Mouse (Mus musculus) heart, embryonic 11.5 days (tissue): ENCODE results near the gene Tmem169. TPM values are rescaled to one million over a fixed set of nuclear protein-coding genes. Genes with fewer than 3 reads are reported as not detected.

Source experiments
- ATAC-seq: fragments of 200-750 bp; cut with Nextera tagmentation; replicated peaks from 2 replicates; pipeline ENCODE4 v1.8.0; 2017; ENCODE audit warnings: moderate library complexity; ENCODE audit not compliant: insufficient number of reproducible peaks, low FRiP score, low TSS enrichment
- H3K27ac ChIP-seq: fragments of 300-500 bp; sonication (generic); 2 replicates; pipeline ENCODE4 v1.5.1; 2014; ENCODE audit warnings: mild to moderate bottlenecking, low read depth, low read length
- H3K27me3 ChIP-seq: fragments of 300-500 bp; sonication (generic); 2 replicates; pipeline ENCODE4 v1.6.1; 2014; ENCODE audit warnings: mild to moderate bottlenecking, low read length, mixed read lengths; ENCODE audit not compliant: control insufficient read depth, insufficient read depth
- H3K36me3 ChIP-seq: fragments of 300-500 bp; sonication (generic); 2 replicates; pipeline ENCODE4 v1.6.1; 2014; ENCODE audit warnings: mild to moderate bottlenecking, low read length, moderate library complexity, mixed read lengths; ENCODE audit not compliant: control insufficient read depth, insufficient read depth
- H3K4me1 ChIP-seq: fragments of 300-500 bp; sonication (generic); 2 replicates; pipeline ENCODE4 v1.6.1; 2014; ENCODE audit warnings: low read length; ENCODE audit not compliant: control insufficient read depth, insufficient read depth
- H3K4me2 ChIP-seq: fragments of 300-500 bp; sonication (generic); 2 replicates; pipeline ENCODE4 v1.6.1; 2014; ENCODE audit warnings: mild to moderate bottlenecking, moderate library complexity
- H3K4me3 ChIP-seq: fragments of 300-500 bp; sonication (generic); 2 replicates; pipeline ENCODE4 v1.5.1; 2014; ENCODE audit warnings: low read depth, low read length
- H3K9ac ChIP-seq: fragments of 300-500 bp; sonication (generic); 2 replicates; pipeline ENCODE4 v1.6.1; 2014; ENCODE audit warnings: mild to moderate bottlenecking, low read depth, low read length, moderate library complexity
- H3K9me3 ChIP-seq: fragments of 300-500 bp; sonication (generic); replicated peaks from 2 replicates; pipeline ENCODE4 v1.6.1; 2016; ENCODE audit warnings: low read length; ENCODE audit not compliant: control insufficient read depth
- WGBS: fragments of 180-500 bp; shearing (Covaris S2); extraction: QIAGEN DNeasy Blood & Tissue Kit; methylation state at CpG from one replicate; pipeline ENCODE4 v1.1.7; 2014; ENCODE audit not compliant: insufficient replicate concordance; 5-methylcytosine and 5-hydroxymethylcytosine counted together
- polyA plus RNA-seq: library from polyadenylated mRNA; unstranded; fragments of >200 nt; fragmentation: Nextera tagmentation; extraction: Ambion mirVana; gene quantifications from 2 replicates; pipeline ENCODE4 v1.2.1, GENCODE M21; 2014

Gene Tmem169
- polyA plus RNA-seq, 1 experiment from 2014 or later = 0.74 TPM

DNA sequence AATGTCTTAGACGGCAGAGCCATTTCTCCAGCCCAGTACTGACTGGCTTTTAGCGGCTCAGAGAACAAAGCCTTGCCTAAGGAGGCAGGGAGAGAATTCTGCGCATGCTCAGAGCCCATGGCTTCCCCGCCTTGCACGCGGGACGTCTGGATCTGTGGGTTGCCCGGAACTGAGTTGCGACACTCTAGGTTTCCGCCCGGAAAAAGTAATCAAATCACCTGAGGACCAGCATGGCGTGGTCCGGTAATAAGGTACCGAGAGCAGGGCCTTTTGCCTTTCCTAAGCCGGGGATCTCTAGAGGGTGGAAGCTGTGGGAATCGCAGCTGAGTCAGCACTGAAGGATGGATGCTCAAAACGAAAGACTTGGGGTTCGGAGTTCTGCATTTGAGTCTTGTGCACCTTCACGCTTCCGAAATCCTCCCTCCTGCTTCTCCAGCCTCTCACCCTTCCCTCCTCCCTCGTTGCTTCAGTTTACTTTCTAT, 23.2 kb downstream of the Tmem169 start, which contains the start of gene Xrcc5:
Gene Xrcc5, plus strand, starts transcription at position 105 of the 482 bp plus-strand sequence.
- peak; percentile 93 for ATAC-seq
- no peaks in the 10 kb centered on the region for H3K9me3 ChIP-seq

GRCm38 (mm10) chr1:72308919-72309318, 24.8 kb downstream of the Tmem169 start:
- H3K4me2 ChIP-seq = no peak overlapping the region

More for the DNA sequence above, 23.2 kb downstream of the Tmem169 start, which contains the start of gene Xrcc5:
- peak within 1 kb of the TSS; percentile 89 for H3K27ac ChIP-seq
- H3K4me3 ChIP-seq = peak within 1 kb of the TSS; percentile 60
- 0 out of 2 replicates have a peak, but pooled peaks cover 3% of the 10 kb centered on the region for H3K4me1 ChIP-seq
- H3K36me3 ChIP-seq = no peaks in the 10 kb centered on the region
- WGBS = 1% methylated on average over 21 of the region's 21 CpGs
- peak within 1 kb of the TSS; percentile 87 for H3K9ac ChIP-seq
- H3K4me2 ChIP-seq = peak within 1 kb of the TSS; percentile 70
- 0 out of 2 replicates have a peak, but pooled peaks cover 2% of the 10 kb centered on the region for H3K27me3 ChIP-seq

GRCm38 (mm10) chr1:72309744-72310424, 25.7 kb downstream of the Tmem169 start:
- 78% methylated on average over 6 of the region's 6 CpGs for WGBS
- Histone ChIP-seq H3K9me3 (no peaks in the 10 kb centered on the region), H3K27ac (no peak overlapping the region), H3K9ac (no peak overlapping the region), H3K27me3 (peaks cover 2% of the 10 kb centered on the region; the same call in 1 of the 2 replicates), H3K4me3 (no peak overlapping the region), H3K36me3 (no peaks in the 10 kb centered on the region), H3K4me2 (no peak overlapping the region), H3K4me1 (0 out of 2 replicates have a peak, but pooled peaks cover 3% of the 10 kb centered on the region)
- no peak for ATAC-seq

More at GRCm38 (mm10) chr1:72308919-72309318, 24.8 kb downstream of the Tmem169 start:
- no peak for ATAC-seq
- Histone ChIP-seq H3K4me3 (no peak overlapping the region), H3K9me3 (no peaks in the 10 kb centered on the region), H3K4me1 (0 out of 2 replicates have a peak, but pooled peaks cover 3% of the 10 kb centered on the region), H3K27me3 (0 out of 2 replicates have a peak, but pooled peaks cover 2% of the 10 kb centered on the region), H3K27ac (no peak overlapping the region), H3K9ac (no peak overlapping the region), H3K36me3 (no peaks in the 10 kb centered on the region)
- 61% methylated on average over 4 of the region's 4 CpGs for WGBS

- no peak overlapping the region for H3K4me3 ChIP-seq
These were observed 28.7 kb downstream of the Tmem169 start for GRCm38 (mm10) chr1:72312701-72313398.

GRCm38 (mm10) chr1:72313399-72314039, 29.4 kb downstream of the Tmem169 start:
- H3K4me3 ChIP-seq = no peak overlapping the region
- no peak overlapping the region for H3K9ac ChIP-seq
- no peak overlapping the region for H3K4me2 ChIP-seq
- no peak for ATAC-seq
- no peaks in the 10 kb centered on the region for H3K4me1 ChIP-seq
- WGBS = 63% methylated on average over 5 of the region's 5 CpGs
- no peaks in the 10 kb centered on the region for H3K36me3 ChIP-seq
- no peaks in the 10 kb centered on the region for H3K9me3 ChIP-seq
- H3K27me3 ChIP-seq = peaks cover 10% of the 10 kb centered on the region; the same call in 1 of the 2 replicates
- H3K27ac ChIP-seq = no peak overlapping the region

More at GRCm38 (mm10) chr1:72312701-72313398, 28.7 kb downstream of the Tmem169 start:
- Histone ChIP-seq H3K27ac (no peak overlapping the region), H3K4me1 (no peaks in the 10 kb centered on the region), H3K36me3 (no peaks in the 10 kb centered on the region), H3K9me3 (no peaks in the 10 kb centered on the region), H3K4me2 (no peak overlapping the region), H3K27me3 (peaks cover 6% of the 10 kb centered on the region; the same call in 1 of the 2 replicates), H3K9ac (no peak overlapping the region)
- ATAC-seq = no peak
- 83% methylated on average over 9 of the region's 9 CpGs for WGBS

DNA sequence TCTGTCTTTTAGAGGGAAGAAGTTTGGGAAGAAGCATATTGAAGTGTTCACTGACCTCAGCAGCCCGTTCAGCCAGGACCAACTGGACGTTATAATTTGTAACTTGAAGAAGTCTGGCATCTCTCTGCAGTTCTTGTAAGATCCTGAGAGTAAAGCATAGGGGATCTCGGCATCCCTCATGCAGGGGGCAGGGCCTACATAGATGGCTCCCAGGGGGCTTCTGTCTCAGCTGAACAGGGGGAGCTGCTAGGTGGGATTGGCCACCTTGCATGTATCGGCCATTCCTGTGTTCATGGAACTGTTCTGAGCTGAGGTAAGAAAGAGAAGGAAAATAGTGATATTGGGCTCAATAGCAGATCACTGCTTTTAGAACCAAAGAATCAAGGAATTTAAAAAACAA, 31.3 kb downstream of the Tmem169 start:
- 0 out of 2 replicates have a peak, but pooled peaks cover 2% of the 10 kb centered on the region for H3K36me3 ChIP-seq

GRCm38 (mm10) chr1:72316409-72316808, 32.2 kb downstream of the Tmem169 start:
- H3K9ac ChIP-seq = no peak overlapping the region
- H3K4me3 ChIP-seq = no peak overlapping the region
- H3K27ac ChIP-seq = no peak overlapping the region
- no peak overlapping the region for H3K4me2 ChIP-seq
- no peaks in the 10 kb centered on the region for H3K9me3 ChIP-seq
- peaks cover 9% of the 10 kb centered on the region for H3K36me3 ChIP-seq
- H3K27me3 ChIP-seq = peaks cover 10% of the 10 kb centered on the region
- 54% methylated on average over 8 of the region's 8 CpGs for WGBS
- H3K4me1 ChIP-seq = no peaks in the 10 kb centered on the region
- no peak for ATAC-seq

More for the DNA sequence above, 31.3 kb downstream of the Tmem169 start:
- Histone ChIP-seq H3K9me3 (no peaks in the 10 kb centered on the region), H3K4me2 (no peak overlapping the region), H3K27ac (no peak overlapping the region), H3K4me1 (no peaks in the 10 kb centered on the region), H3K27me3 (peaks cover 10% of the 10 kb centered on the region), H3K4me3 (no peak overlapping the region), H3K9ac (no peak overlapping the region)
- WGBS = 89% methylated on average over 4 of the region's 4 CpGs
- no peak for ATAC-seq

DNA sequence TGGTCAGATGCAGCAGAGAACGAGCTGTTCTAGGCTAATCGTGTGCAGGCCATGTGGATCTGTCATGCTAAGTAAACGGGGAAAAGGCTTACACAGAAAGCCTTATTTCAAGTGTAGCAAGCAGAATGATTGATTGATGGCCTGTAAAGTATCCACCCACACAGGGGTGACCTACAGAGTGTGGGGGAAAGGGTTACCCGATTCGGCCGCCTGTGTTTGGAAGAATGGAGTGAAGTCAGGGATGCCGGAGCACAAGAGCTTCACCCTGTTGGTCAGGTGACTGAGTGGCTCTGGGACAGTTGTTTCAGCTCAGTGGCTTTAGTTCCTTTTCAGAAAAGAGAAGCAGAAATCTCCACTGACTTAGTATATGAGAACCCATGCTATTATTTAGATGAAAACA, 32.7 kb downstream of the Tmem169 start:
- no peak overlapping the region for H3K4me2 ChIP-seq
- no peak overlapping the region for H3K4me3 ChIP-seq
- ATAC-seq = no peak
- H3K4me1 ChIP-seq = no peaks in the 10 kb centered on the region
- peaks cover 8% of the 10 kb centered on the region for H3K27me3 ChIP-seq
- 69% methylated on average over 7 of the region's 7 CpGs for WGBS
- no peak overlapping the region for H3K27ac ChIP-seq
- no peak overlapping the region for H3K9ac ChIP-seq
- peaks cover 9% of the 10 kb centered on the region for H3K36me3 ChIP-seq
- H3K9me3 ChIP-seq = no peaks in the 10 kb centered on the region
